Mouse (Mus musculus) thymus, adult 2 months (tissue): ENCODE data around the gene Tmem181a.
"Not testable (repeated sequence)": the region's sequence is repeated elsewhere in the genome, so short reads cannot be mapped to it uniquely, and the experiment has no call there.

Experiments used
- CTCF ChIP-seq: fragments of 200-500 bp; IDR thresholded peaks from 2 replicates; pipeline ENCODE4 v1.5.1; 2012; ENCODE audit warnings: mild to moderate bottlenecking, control low read depth, low read length, moderate library complexity, borderline replicate concordance; ENCODE audit not compliant: control insufficient read depth, poor library complexity, insufficient read depth; ENCODE audit errors: extremely low read depth
- POLR2A ChIP-seq: fragments of 200-500 bp; IDR thresholded peaks from 2 replicates; pipeline ENCODE4 v1.6.1; 2012; ENCODE audit warnings: mild to moderate bottlenecking, low read length, control low read depth, moderate library complexity; ENCODE audit not compliant: control insufficient read depth, poor library complexity, insufficient read depth; ENCODE audit errors: extremely low read depth

GRCm38 (mm10) chr17:6317339-6317985 is 60.8 kb downstream of the Tmem181a start, which contains the start of gene Dynlt1a:
- not testable (repeated sequence) for TF ChIP-seq CTCF, POLR2A
